Mouse (Mus musculus): ENCODE results near the gene Meis1. TPM values are rescaled to one million over a fixed set of nuclear protein-coding genes. Genes with fewer than 3 reads are reported as not detected.

Gene Meis1
- total and polyA plus RNA-seq, 3 experiments = 0.19 to 3.6 (median 0.81) TPM

DNA sequence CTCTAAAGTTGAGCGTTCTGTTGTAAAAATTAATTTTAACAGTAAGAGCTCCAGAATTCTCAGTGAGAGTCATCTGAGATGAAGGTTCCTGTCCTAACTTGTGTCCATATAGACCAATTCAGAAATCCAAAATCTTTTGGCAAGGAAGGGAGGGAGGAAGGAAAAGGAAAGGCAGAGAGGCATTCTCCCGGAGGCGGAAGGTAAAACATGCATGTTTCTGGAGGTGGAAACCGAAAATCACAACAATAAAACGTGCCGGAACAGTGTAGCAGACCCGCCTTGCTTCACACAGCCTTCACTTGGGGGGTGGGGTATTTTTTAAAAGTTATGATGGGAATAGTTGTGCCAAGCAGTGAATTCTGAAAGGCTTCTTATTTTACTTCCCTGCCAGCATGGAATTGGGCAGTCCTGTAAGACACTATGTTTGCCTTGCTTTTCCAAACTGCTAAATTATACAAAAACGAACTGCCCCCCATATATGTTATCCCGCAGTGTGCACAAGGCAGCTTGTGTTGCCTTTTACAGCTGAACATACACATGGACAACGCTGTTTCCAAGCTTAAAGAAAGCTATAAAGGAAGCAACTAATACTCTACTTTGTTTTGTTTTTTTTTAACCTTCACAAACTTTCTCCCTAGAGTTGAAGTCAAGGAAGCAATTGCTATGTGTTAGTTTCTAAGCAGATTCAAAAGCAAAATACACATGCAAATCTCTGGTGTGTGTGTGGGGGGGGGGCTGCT lies 2.1 kb downstream of the Meis1 start:
- Histone ChIP-seq H3K36me3 (replicated peaks in 1 of 2; ENCODE audit: control insufficient read depth in 1 of 2, insufficient read depth in 1 of 2, low read length in 1 of 2) (peaks cover 0 to 2% of the 10 kb centered on the region in 2 experiments), H3K4me1 (ENCODE audit: control insufficient read depth in 1 of 2, insufficient read depth in 2 of 2) (no peaks in the 10 kb centered on the region), H3K79me2 (replicated peaks; ENCODE audit: control insufficient read depth, extremely low read depth, insufficient read depth, poor library complexity, severe bottlenecking) (no peaks in the 10 kb centered on the region), H3K4me2 (ENCODE audit: insufficient read depth, low read depth, poor library complexity, severe bottlenecking) (no peak overlapping the region), H3K9me3 (replicated peaks; ENCODE audit: low read length) (peaks cover 8% of the 10 kb centered on the region), H3K27me3 (replicated peaks) (no peaks in the 10 kb centered on the region), H3K9ac (ENCODE audit: insufficient read depth, low read depth) (no peak overlapping the region), H3K27ac (ENCODE audit: insufficient read depth, low read depth) (no peak overlapping the region), H3K4me3 (replicated peaks in 1 of 3; ENCODE audit: low read depth in 2 of 3, low read length in 2 of 3, poor library complexity in 1 of 3) (no peak overlapping the region)
- dilution Hi-C loops (cut with MboI; ENCODE audit: extremely low pct_ligation_motif_present, extremely low pct_unique_long_range_greater_than_20kb, low sequenced_read_pairs) = no loop called here
- TF ChIP-seq CHD2 (IDR thresholded peaks at IDR 0.05; ENCODE audit: low read length) = no peak
- no peak for DNase-seq (ENCODE audit: extremely low read depth)
- in situ Hi-C loops (cut with MboI; ENCODE audit: low pct_ligation_motif_present, low pct_unique_long_range_greater_than_20kb, low sequenced_read_pairs) = no loop called here

DNA sequence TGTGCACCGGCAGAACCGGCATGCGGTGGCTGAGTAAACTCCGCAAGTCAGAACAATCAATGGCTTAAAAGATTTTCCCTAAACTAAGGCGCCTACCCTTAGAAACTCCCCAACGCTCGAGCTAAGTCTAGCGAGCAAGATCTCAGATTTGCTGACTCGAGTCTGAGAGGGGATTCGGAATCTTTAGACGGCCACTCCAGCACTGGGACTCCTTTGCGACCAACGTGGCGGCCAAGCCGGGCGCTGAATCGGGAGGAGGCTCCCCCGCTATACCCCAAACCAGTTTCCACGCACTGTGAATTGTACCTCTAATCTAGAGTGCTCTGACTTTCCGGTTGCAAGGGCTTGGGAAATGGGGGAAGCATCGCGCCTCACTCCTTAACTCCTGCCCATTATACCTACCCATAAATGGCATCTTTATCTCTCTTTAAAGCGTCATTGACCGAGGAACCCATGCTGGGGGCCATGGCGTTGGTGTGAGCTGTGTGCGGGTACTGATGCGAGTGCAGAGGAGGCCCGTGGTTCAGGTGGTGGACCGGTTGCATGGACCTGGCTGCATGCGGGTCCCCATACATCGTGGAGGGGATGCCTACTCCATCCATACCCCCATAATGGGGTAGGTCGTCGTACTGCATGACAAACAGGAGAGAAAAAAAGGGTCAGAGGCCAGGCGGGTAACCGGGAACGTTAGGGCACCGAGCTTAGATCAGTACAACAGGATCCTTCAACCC lies 2.9 kb downstream of the Meis1 start:
- no peak overlapping the region for H3K9ac ChIP-seq (ENCODE audit: insufficient read depth, low read depth)
- TF ChIP-seq CHD2 (IDR thresholded peaks at IDR 0.05; ENCODE audit: low read length) (no peak), MXI1 (IDR thresholded peaks at IDR 0.05; ENCODE audit: low read depth, low read length) (no peak), MAZ (IDR thresholded peaks at IDR 0.05; ENCODE audit: low read depth, low read length) (no peak), E2F4 (IDR thresholded peaks at IDR 0.05; ENCODE audit: insufficient replicate concordance, low read depth, low read length) (no peak), USF1 (IDR thresholded peaks at IDR 0.05; ENCODE audit: low read depth, low read length) (no peak), NRF1 (IDR thresholded peaks at IDR 0.05; ENCODE audit: low read depth, low read length) (no peak), JUND (conservative IDR thresholded peaks at IDR 0.05; ENCODE audit: low read depth, low read length) (no peak), MAFK (IDR thresholded peaks at IDR 0.05; ENCODE audit: insufficient replicate concordance, low read length) (no peak), NELFE (IDR thresholded peaks at IDR 0.05; ENCODE audit: low read depth, low read length) (no peak), TBP (conservative IDR thresholded peaks at IDR 0.05; ENCODE audit: low read depth, low read length) (no peak), CHD1 (IDR thresholded peaks at IDR 0.05; ENCODE audit: low read depth, low read length) (no peak)
- H3K27me3 ChIP-seq (replicated peaks) = no peaks in the 10 kb centered on the region
- H3K27ac ChIP-seq (ENCODE audit: insufficient read depth, low read depth) = no peak overlapping the region
- H3K36me3 ChIP-seq (replicated peaks in 1 of 2; ENCODE audit: control insufficient read depth in 1 of 2, insufficient read depth in 1 of 2, low read length in 1 of 2) = peaks cover 0 to 2% of the 10 kb centered on the region in 2 experiments
- H3K4me3 ChIP-seq (replicated peaks in 1 of 3; ENCODE audit: low read depth in 2 of 3, low read length in 2 of 3, poor library complexity in 1 of 3) = no peak overlapping the region
- H3K4me1 ChIP-seq (ENCODE audit: control insufficient read depth in 1 of 2, insufficient read depth in 2 of 2) = no peaks in the 10 kb centered on the region
- in situ Hi-C loops (cut with MboI; ENCODE audit: low pct_ligation_motif_present, low pct_unique_long_range_greater_than_20kb, low sequenced_read_pairs) (no loop called here), dilution Hi-C loops (cut with MboI; ENCODE audit: extremely low pct_ligation_motif_present, extremely low pct_unique_long_range_greater_than_20kb, low sequenced_read_pairs) (no loop called here)
- DNase-seq (ENCODE audit: extremely low read depth) = no peak
- no peaks in the 10 kb centered on the region for H3K79me2 ChIP-seq (replicated peaks; ENCODE audit: control insufficient read depth, extremely low read depth, insufficient read depth, poor library complexity, severe bottlenecking)
- peaks cover 8% of the 10 kb centered on the region for H3K9me3 ChIP-seq (replicated peaks; ENCODE audit: low read length)
- no peak overlapping the region for H3K4me2 ChIP-seq (ENCODE audit: insufficient read depth, low read depth, poor library complexity, severe bottlenecking)

DNA sequence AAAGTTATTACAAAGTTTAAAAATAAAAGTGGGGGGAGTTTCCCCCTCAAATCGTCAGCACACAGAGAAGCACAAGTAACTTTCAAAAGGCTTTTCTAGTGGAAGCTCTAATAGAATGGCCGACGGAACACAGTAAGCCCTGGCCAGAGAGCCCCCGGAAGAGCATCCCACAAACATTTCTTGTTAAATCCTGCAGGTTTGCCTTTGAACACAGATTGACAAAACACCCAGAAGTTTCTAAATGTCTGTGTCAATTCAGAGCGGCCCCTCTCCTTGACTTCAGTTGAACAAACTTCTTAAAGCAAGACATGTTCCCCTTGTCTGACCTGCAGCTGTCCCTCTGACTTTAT lies 3.4 kb downstream of the Meis1 start:
- dilution Hi-C loops (cut with MboI; ENCODE audit: extremely low pct_ligation_motif_present, extremely low pct_unique_long_range_greater_than_20kb, low sequenced_read_pairs) = no loop called here
- no peak overlapping the region for H3K9ac ChIP-seq (ENCODE audit: insufficient read depth, low read depth)
- in situ Hi-C loops (cut with MboI; ENCODE audit: low pct_ligation_motif_present, low pct_unique_long_range_greater_than_20kb, low sequenced_read_pairs) = no loop called here

More for the DNA sequence above, 3.4 kb downstream of the Meis1 start:
- H3K9me3 ChIP-seq (replicated peaks; ENCODE audit: low read length) = peaks cover 7% of the 10 kb centered on the region
- no peaks in the 10 kb centered on the region for H3K27me3 ChIP-seq (replicated peaks)
- no peak overlapping the region for H3K27ac ChIP-seq (ENCODE audit: insufficient read depth, low read depth)
- H3K4me2 ChIP-seq (ENCODE audit: insufficient read depth, low read depth, poor library complexity, severe bottlenecking) = no peak overlapping the region
- peaks cover 0 to 2% of the 10 kb centered on the region in 2 experiments for H3K36me3 ChIP-seq (replicated peaks in 1 of 2; ENCODE audit: control insufficient read depth in 1 of 2, insufficient read depth in 1 of 2, low read length in 1 of 2)
- no peak overlapping the region for H3K4me3 ChIP-seq (replicated peaks in 1 of 3; ENCODE audit: low read depth in 2 of 3, low read length in 2 of 3, poor library complexity in 1 of 3)
- H3K79me2 ChIP-seq (replicated peaks; ENCODE audit: control insufficient read depth, extremely low read depth, insufficient read depth, poor library complexity, severe bottlenecking) = no peaks in the 10 kb centered on the region
- H3K4me1 ChIP-seq (ENCODE audit: control insufficient read depth in 1 of 2, insufficient read depth in 2 of 2) = no peaks in the 10 kb centered on the region
- TF ChIP-seq UBTF (IDR thresholded peaks at IDR 0.05; ENCODE audit: low read depth, low read length) (no peak), SIN3A (IDR thresholded peaks at IDR 0.05; ENCODE audit: low read length) (no peak), TCF12 (IDR thresholded peaks at IDR 0.05; ENCODE audit: low read depth, low read length) (no peak), MAX (IDR thresholded peaks at IDR 0.05; ENCODE audit: low read length) (no peak), JUND (conservative IDR thresholded peaks at IDR 0.05; ENCODE audit: low read depth, low read length) (no peak), USF2 (conservative IDR thresholded peaks at IDR 0.05; ENCODE audit: low read depth, low read length) (no peak), RAD21 (IDR thresholded peaks at IDR 0.05; ENCODE audit: low read depth, low read length) (no peak), GABPA (IDR thresholded peaks at IDR 0.05; ENCODE audit: insufficient replicate concordance, low read depth, low read length) (no peak), CHD1 (IDR thresholded peaks at IDR 0.05; ENCODE audit: low read depth, low read length) (no peak), KAT2A (IDR thresholded peaks at IDR 0.05; ENCODE audit: insufficient replicate concordance, low read length) (no peak), MEF2A (IDR thresholded peaks at IDR 0.05; ENCODE audit: borderline replicate concordance, low read depth, low read length) (no peak), POLR2AphosphoS2 (IDR thresholded peaks at IDR 0.05; ENCODE audit: low read depth, low read length) (no peak), MAZ (IDR thresholded peaks at IDR 0.05; ENCODE audit: low read depth, low read length) (no peak), JUN (IDR thresholded peaks at IDR 0.05; ENCODE audit: insufficient read depth, low read depth, low read length) (no peak), TBP (conservative IDR thresholded peaks at IDR 0.05; ENCODE audit: low read depth, low read length) (no peak), ELF1 (IDR thresholded peaks at IDR 0.05; ENCODE audit: low read depth, low read length) (no peak)
- no peak for DNase-seq (ENCODE audit: extremely low read depth)
